Mouse (Mus musculus) hindbrain, embryonic 11.5 days (tissue): ENCODE measurements around the gene Slc13a4. TPM values are rescaled to one million over a fixed set of nuclear protein-coding genes. Genes with fewer than 3 reads are reported as not detected.

Experiments
- ATAC-seq: fragments of 200-750 bp; cut with Nextera tagmentation; 2 replicates; pipeline ENCODE4 v1.8.0; 2017; ENCODE audit warnings: mild to moderate bottlenecking, moderate TSS enrichment, moderate library complexity; ENCODE audit not compliant: low FRiP score
- DNase-seq: peaks from one replicate; pipeline ENCODE4 v3.0.0-alpha.2; 2015; ENCODE audit warnings: low spot score
- H3K27ac ChIP-seq: fragments of 300-500 bp; sonication (generic); 2 replicates; pipeline ENCODE4 v1.5.1; 2014; ENCODE audit warnings: mild to moderate bottlenecking, low read depth, low read length
- H3K27me3 ChIP-seq: fragments of 300-500 bp; sonication (generic); 2 replicates; pipeline ENCODE4 v1.6.1; 2014; ENCODE audit warnings: mild to moderate bottlenecking, low read length, moderate library complexity, mixed read lengths; ENCODE audit not compliant: control insufficient read depth, insufficient read depth
- H3K36me3 ChIP-seq: fragments of 300-500 bp; sonication (generic); 2 replicates; pipeline ENCODE4 v1.6.1; 2014; ENCODE audit warnings: mild to moderate bottlenecking, low read length, moderate library complexity, mixed read lengths; ENCODE audit not compliant: control insufficient read depth, insufficient read depth
- H3K4me1 ChIP-seq: fragments of 300-500 bp; sonication (generic); replicated peaks from 2 replicates; pipeline ENCODE4 v1.6.1; 2014; ENCODE audit warnings: low read length, mixed read lengths; ENCODE audit not compliant: control insufficient read depth, insufficient read depth
- H3K4me2 ChIP-seq: fragments of 300-500 bp; sonication (generic); replicated peaks from 2 replicates; pipeline ENCODE4 v1.6.1; 2014; ENCODE audit warnings: mild to moderate bottlenecking, low read depth, low read length
- H3K4me3 ChIP-seq: fragments of 300-500 bp; sonication (generic); 2 replicates; pipeline ENCODE4 v1.5.1; 2014; ENCODE audit warnings: low read depth, low read length
- H3K9ac ChIP-seq: fragments of 300-500 bp; sonication (generic); 2 replicates; pipeline ENCODE4 v1.6.1; 2014; ENCODE audit warnings: low read depth, low read length
- H3K9me3 ChIP-seq: fragments of 300-500 bp; sonication (generic); 2 replicates; pipeline ENCODE4 v1.6.1; 2016; ENCODE audit warnings: low read length; ENCODE audit not compliant: control insufficient read depth
- WGBS: fragments of 180-500 bp; shearing (Covaris S2); extraction: QIAGEN DNeasy Blood & Tissue Kit; methylation state at CpG from one replicate; pipeline ENCODE4 v1.1.7; 2014; 5-methylcytosine and 5-hydroxymethylcytosine counted together
- polyA plus RNA-seq: library from polyadenylated mRNA; unstranded; fragments of >200 nt; fragmentation: Nextera tagmentation; extraction: Ambion mirVana; gene quantifications from 2 replicates; pipeline ENCODE4 v1.2.1, GENCODE M21; 2014

Gene Slc13a4
- polyA plus RNA-seq, 1 experiment from 2014 or later: 0.40 TPM

DNA sequence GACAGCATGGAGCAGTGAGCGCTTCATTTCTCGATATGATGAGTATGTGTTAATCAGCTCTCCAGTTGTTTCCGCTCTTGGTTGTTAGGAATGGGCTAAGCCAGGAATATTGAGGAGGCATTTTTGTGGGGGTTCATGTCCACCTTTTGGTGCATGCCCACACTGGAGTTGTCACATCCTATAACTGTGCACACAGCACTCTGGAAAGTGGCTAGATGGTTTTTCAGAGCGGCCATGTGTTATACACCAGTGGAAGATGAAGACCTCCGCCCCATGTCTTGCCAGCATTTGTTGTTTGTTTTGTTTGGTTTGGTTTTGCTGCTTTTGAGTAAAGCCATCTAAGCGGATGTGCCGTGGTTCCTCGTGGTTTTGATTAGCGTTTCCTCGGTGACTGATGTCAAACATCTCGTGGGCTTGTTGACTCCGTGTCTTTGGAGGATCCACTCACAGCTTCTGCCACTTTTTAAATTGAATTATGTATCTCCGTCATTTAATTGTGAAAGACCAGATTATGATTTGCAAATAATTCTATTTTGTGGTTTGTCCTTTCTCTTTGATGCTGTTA lies 50.2 kb downstream of the Slc13a4 start:
- H3K4me2 ChIP-seq: no peak overlapping the region
- no peak overlapping the region for H3K27ac ChIP-seq
- no peak for DNase-seq
- H3K4me3 ChIP-seq: no peak overlapping the region
- peaks cover 5% of the 10 kb centered on the region for H3K4me1 ChIP-seq
- H3K9ac ChIP-seq: no peak overlapping the region
- ATAC-seq: no peak
- no peaks in the 10 kb centered on the region for H3K27me3 ChIP-seq
- WGBS: 92% methylated on average over 13 of the region's 13 CpGs
- H3K36me3 ChIP-seq: no peaks in the 10 kb centered on the region; the same call in 1 of the 2 replicates
- H3K9me3 ChIP-seq: no peaks in the 10 kb centered on the region

GRCm38 (mm10) chr6:35256691-35257090 lies 51.2 kb downstream of the Slc13a4 start:
- WGBS: 92% methylated on average over 7 of the region's 7 CpGs
- no peak overlapping the region for H3K9ac ChIP-seq
- H3K4me3 ChIP-seq: no peak overlapping the region
- peaks cover 5% of the 10 kb centered on the region for H3K4me1 ChIP-seq
- no peaks in the 10 kb centered on the region; the same call in 1 of the 2 replicates for H3K36me3 ChIP-seq
- H3K27me3 ChIP-seq: no peaks in the 10 kb centered on the region
- DNase-seq (no peak), ATAC-seq (no peak)
- H3K27ac ChIP-seq: no peak overlapping the region
- H3K9me3 ChIP-seq: no peaks in the 10 kb centered on the region
- no peak overlapping the region for H3K4me2 ChIP-seq

GRCm38 (mm10) chr6:35255017-35255416 lies 52.9 kb downstream of the Slc13a4 start:
- H3K36me3 ChIP-seq: no peaks in the 10 kb centered on the region
- no peak overlapping the region; the same call in 1 of the 2 replicates for H3K9ac ChIP-seq
- H3K27me3 ChIP-seq: no peaks in the 10 kb centered on the region
- DNase-seq: no peak
- H3K4me2 ChIP-seq: 0 out of 2 replicates have a peak overlapping the region, but pooled peaks have one; percentile 60
- H3K9me3 ChIP-seq: no peaks in the 10 kb centered on the region
- no peak for ATAC-seq
- no peak overlapping the region for H3K27ac ChIP-seq
- WGBS: 83% methylated on average over 12 of the region's 12 CpGs
- H3K4me3 ChIP-seq: no peak overlapping the region
- peaks cover 5% of the 10 kb centered on the region for H3K4me1 ChIP-seq

DNA sequence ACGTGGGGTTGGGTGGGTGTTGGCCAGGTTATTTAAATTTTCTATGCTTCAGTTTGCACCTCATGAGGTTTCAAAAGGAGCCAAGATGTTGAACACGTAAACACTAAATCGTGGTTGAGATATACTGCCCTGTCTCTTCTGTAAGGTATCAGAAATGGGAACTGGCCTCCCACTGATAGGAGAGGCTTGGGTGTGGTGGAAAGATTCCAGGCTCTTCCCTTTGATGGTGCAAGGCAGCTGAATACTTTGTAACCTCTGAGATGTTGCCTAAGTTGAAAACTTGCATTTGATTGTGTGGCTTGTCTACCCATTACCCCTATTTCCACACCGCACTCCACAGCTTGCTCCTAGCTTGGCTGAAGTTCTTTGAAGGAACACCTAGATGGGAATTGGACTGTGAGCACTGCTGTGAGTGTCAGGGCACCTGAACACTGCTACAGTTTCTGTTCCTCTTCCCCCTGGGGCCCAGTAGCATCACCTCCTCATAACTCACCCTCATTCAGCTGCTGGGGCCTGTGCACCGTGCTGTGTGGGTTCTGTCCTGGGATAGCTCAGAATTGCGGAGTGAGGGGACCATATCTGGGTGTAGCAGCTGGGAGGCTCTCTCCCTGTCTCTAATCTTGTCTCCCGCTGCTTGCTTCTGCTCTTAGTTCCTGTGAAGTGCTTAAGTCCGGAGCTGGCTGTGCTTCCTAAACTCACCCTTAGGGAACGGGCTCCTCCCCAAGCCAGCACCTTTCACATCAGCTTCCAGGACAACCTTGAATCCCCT lies 53.6 kb downstream of the Slc13a4 start:
- H3K9ac ChIP-seq: peak overlapping the region; percentile 31; the same call in 1 of the 2 replicates
- H3K4me2 ChIP-seq: peak overlapping the region; percentile 60
- H3K9me3 ChIP-seq: no peaks in the 10 kb centered on the region
- H3K36me3 ChIP-seq: no peaks in the 10 kb centered on the region
- H3K4me3 ChIP-seq: peak overlapping the region; percentile 81; the same call in 1 of the 2 replicates
- ATAC-seq: no peak
- H3K27me3 ChIP-seq: no peaks in the 10 kb centered on the region
- WGBS: 61% methylated on average over 9 of the region's 9 CpGs
- H3K4me1 ChIP-seq: peaks cover 5% of the 10 kb centered on the region
- no peak overlapping the region; the same call in 1 of the 2 replicates for H3K27ac ChIP-seq
- no peak for DNase-seq

DNA sequence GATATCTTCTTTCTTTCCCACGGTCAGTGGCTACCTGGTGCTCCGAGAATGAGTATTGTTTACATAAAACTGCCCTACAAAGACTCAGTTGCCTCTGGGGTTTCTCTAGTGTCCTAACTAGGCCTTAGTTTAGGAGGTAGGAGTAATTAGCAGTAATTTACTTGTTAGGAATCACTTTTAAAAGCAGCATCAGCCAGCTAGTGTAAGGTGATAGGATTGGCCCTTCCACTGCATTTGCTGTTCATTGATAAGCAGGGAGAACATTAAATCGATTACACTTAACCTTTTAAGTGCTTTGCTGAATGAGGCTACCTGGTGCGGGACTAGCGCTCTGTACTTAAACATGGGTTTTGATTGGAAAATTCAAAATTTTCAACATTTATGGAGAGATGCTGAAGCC lies 54.5 kb downstream of the Slc13a4 start:
- H3K36me3 ChIP-seq: no peaks in the 10 kb centered on the region
- peak overlapping the region; percentile 90; the same call in 1 of the 2 replicates for H3K9ac ChIP-seq
- 53% methylated on average over 5 of the region's 5 CpGs for WGBS
- no peaks in the 10 kb centered on the region for H3K27me3 ChIP-seq
- H3K4me2 ChIP-seq: peak overlapping the region; percentile 60
- no peak for ATAC-seq
- no peak for DNase-seq
- H3K27ac ChIP-seq: no peak overlapping the region
- peaks cover 5% of the 10 kb centered on the region for H3K4me1 ChIP-seq
- H3K9me3 ChIP-seq: no peaks in the 10 kb centered on the region
- H3K4me3 ChIP-seq: peak overlapping the region; percentile 81

GRCm38 (mm10) chr6:35252477-35253346 lies 55.2 kb downstream of the Slc13a4 start:
- Histone ChIP-seq H3K9ac (peak overlapping the region; percentile 90), H3K36me3 (no peaks in the 10 kb centered on the region), H3K4me2 (peak overlapping the region; percentile 60), H3K27me3 (no peaks in the 10 kb centered on the region), H3K4me1 (peaks cover 5% of the 10 kb centered on the region), H3K4me3 (peak overlapping the region; percentile 81), H3K9me3 (no peaks in the 10 kb centered on the region), H3K27ac (peak overlapping the region; percentile 49)
- DNase-seq (peak; percentile 94), ATAC-seq (peak; percentile 92)
- WGBS: under 1% methylated on average over 58 of the region's 60 CpGs

GRCm38 (mm10) chr6:35251807-35252476 lies 56.0 kb downstream of the Slc13a4 start:
- Histone ChIP-seq H3K4me3 (peak overlapping the region; percentile 81; the same call in 1 of the 2 replicates), H3K27me3 (no peaks in the 10 kb centered on the region), H3K27ac (peak overlapping the region; percentile 49; the same call in 1 of the 2 replicates), H3K9ac (peak overlapping the region; percentile 90; the same call in 1 of the 2 replicates), H3K36me3 (no peaks in the 10 kb centered on the region), H3K4me2 (peak overlapping the region; percentile 60), H3K9me3 (no peaks in the 10 kb centered on the region), H3K4me1 (peaks cover 5% of the 10 kb centered on the region)
- ATAC-seq: peak; percentile 58; the same call in 1 of the 2 replicates
- DNase-seq: no peak
- WGBS: 61% methylated on average over 17 of the region's 17 CpGs

- Histone ChIP-seq H3K4me1 (no peaks in the 10 kb centered on the region), H3K27me3 (no peaks in the 10 kb centered on the region), H3K36me3 (peaks cover 11% of the 10 kb centered on the region), H3K4me3 (no peak overlapping the region), H3K9me3 (no peaks in the 10 kb centered on the region), H3K9ac (no peak overlapping the region), H3K27ac (no peak overlapping the region), H3K4me2 (no peak overlapping the region)
- 65% methylated on average over 5 of the region's 5 CpGs for WGBS
- ATAC-seq (no peak), DNase-seq (peak; percentile 36)
Measured at GRCm38 (mm10) chr6:35245086-35245485, 62.8 kb downstream of the Slc13a4 start.
